Mouse (Mus musculus) heart, adult 2 months (tissue): ENCODE measurements around the gene Kcnh1.

ENCODE experiments used
- CTCF ChIP-seq: fragments of 200-600 bp; IDR thresholded peaks from 2 replicates; pipeline ENCODE4 v1.8.1; 2022; ENCODE audit warnings: antibody characterized with exemption, mild to moderate bottlenecking, moderate library complexity
- EP300 ChIP-seq: fragments of 200-500 bp; IDR thresholded peaks from 2 replicates; pipeline ENCODE4 v1.6.1; 2011; ENCODE audit warnings: low read depth, low read length, control low read depth; ENCODE audit not compliant: insufficient read depth
- POLR2A ChIP-seq: fragments of 200-500 bp; IDR thresholded peaks from 2 replicates; pipeline ENCODE4 v1.6.1; 2011; ENCODE audit warnings: mild to moderate bottlenecking, low read depth, low read length, control low read depth; ENCODE audit not compliant: insufficient read depth

DNA sequence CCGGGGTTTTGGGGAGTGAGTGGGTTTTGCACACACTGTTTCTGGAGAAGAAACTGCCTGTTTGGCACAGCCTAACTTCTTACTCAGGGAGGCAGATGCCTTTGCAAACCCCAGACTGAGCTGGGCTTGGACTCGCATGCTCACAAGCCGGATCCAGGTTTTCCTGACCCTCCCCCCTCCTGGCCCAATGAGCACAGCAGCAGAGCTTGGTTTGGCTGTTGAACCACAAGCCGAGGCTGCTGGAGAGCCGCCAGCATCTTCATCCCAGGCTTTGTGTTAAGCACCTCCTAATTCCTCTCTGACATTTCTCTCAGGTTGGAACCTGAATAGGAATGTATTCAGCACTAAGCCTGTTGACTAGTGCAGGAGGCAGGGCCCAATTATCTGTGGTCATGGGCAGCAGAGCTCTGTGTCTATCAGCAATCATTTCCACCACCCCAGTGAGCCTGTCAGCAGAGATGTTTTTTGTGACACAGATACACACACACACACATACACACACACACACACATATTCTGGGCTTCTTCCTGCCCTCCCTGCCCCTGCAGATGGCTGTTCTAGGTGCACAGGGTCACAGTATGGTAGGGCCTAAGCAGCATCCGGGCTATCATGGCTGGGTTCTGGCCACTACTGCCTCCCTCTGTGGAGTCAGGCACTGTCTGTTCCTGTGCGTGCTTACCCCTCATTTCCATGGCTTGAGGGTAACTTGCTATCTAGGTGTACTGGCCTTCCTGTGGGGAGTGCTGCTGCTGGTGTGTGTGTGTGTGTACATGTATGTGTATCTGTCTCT is 254.3 kb downstream of the Kcnh1 start:
- no peak for TF ChIP-seq EP300
- no peak for TF ChIP-seq POLR2A
- TF ChIP-seq CTCF, result no peak
